Mouse (Mus musculus) heart, adult 11 months (tissue): ENCODE results near the gene Unc13c.

Source experiments
- DNase-seq: peaks from one replicate; pipeline ENCODE4 v3.0.0; 2022

Gene Unc13c

DNA sequence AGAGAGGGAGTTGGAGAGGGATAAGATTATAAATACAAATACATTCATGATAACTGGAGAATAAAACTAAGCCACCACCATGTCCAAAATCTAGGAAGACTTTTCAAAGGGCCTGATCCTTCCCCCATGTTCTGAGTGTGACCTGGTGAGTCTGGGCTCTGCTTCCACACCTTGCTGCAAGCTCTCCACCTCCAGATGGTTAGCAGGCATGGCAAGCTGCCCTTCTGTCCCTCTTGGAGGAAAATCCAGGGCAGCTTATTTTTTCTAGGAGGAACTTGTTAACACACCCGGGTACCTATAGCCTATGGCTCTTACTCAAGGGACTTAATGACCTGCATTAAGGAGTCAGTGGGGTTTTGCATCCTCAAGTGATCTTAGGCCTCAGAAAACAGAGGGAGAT, 364.8 kb downstream of the Unc13c start:
- peak; percentile 33 for DNase-seq

DNA sequence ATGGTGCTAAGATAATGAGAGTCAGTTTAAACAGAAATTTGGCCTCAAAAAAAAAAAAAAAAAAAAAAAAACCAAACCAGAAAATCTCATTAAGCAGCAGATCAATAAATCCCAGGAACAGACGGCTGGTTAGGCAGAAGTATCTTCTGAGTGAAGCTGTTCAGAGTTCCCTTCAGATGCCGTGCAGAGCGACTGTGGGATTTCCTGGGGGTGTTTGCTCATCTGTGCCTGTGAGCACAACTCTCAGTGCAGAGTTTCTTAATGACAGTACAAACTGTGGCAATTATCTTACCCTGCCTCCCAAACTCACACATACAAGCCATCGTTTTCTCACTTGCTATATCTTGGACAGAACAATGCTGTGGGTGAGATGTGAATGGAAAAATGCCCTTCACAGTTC, 403.2 kb downstream of the Unc13c start:
- no peak for DNase-seq

DNA sequence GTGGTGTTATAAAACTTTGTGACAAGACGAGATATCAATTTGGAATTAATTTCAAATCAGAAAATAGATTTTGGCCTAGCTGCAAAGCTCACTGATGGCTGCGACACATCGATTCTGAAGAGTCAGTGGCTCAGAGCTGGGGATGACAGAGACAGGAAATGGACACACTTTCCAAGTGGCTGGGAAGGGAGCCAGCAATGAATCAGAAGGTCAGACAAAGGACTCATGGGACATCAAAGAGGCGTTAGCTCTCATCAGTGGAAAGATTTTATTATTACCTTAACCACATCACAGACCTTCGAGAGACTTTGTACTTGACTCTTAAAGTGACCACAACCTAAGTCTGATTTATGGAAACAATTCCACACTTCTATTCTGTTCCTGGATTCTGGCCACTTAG, 408.7 kb downstream of the Unc13c start:
- peak; percentile 91 for DNase-seq

DNA sequence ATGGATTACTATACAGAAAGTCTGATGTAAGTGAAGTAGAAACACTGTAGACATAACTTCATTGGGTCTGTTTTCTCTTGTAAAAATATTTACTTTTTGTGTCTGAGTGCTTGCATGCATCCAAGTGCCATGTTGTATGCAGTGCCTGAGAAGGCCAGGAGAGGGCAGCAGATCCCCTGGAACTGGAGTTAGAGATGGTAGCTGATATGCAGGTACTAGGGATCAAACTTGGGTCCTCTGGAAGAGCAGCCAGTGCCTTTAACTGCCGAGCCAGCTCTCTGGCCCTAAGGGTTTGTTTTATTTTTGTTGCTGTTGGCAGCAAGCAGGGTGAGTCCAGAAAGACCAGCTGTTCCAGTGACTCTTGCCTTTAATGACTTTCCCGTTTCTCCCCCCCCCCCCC, 411.0 kb downstream of the Unc13c start:
- peak; percentile 86 for DNase-seq

DNA sequence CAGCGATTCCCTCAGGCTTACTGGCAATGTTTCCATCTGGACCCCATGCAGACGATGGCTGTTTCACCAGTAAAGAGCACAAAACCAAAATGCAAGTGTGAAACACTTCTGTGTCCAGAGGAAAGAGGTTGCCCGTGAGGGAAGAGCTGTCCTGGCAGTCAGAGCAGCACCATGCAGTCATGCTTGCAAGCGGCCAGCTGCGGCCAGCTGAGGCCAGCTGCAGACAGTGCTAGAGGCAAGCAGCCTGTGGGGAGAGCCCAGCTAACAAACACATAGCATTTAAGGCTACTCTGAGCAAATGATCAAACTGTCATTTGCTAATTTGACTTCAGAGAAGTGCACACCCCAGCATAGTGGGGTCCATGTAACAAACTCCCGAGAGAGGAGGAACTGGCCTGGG, 413.4 kb downstream of the Unc13c start:
- DNase-seq: peak; percentile 91

DNA sequence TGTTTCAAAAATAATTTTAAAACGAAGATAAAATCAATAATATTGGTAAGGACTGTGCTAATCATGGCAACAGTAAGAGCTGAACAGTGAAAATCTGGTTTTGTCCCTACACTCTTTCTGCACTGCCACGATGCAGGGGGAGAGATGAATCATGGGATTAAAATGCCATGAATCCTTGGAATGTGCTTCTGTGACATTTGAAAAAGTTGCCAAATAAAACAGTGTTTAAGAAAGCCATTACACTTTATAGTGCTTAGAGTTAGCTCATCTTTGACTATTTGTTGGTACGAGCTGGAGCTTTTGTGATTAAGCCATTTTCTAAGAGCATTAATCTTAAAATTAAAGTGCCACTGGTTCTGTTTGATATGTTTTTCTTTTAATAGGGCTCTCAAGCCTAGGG, 496.2 kb downstream of the Unc13c start:
- DNase-seq: no peak

DNA sequence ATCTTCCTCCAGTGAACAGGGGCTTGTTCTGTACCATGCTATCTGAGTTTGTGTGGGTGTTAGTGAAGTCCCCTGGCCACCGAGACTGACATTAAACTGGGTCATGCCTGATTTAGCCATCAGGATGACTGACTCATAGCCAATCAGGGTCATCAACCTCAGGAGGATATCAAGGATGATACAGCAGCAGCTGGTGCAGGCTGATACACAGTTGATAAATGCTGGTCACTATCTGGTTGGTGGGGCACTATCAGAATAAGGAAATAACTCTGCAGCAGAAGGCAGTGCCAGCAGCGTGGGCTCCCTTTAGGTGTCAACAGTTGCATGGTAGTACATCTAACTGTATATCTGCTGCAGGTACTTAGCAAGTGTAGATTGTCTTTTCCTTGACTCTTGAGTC, 506.7 kb downstream of the Unc13c start:
- DNase-seq: no peak

DNA sequence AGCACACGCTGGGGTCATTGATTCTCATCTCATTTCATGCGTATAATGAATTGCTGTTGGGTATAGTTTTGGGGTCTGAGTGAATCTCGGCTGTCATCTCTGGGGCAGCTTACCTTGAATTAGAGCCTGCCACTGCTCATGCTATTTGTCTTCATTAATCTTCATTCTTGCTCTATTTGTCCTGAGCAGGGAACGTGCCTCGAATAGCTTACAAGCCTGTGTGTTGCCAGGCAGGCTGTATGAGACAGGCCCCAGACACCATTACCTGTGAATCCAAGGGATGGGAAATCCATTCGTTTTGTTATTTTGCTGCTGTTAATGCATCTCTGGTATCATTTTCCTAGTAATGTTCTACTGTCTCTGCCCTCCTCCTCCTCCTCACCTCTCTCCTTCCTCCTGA, 518.8 kb downstream of the Unc13c start:
- no peak for DNase-seq

DNA sequence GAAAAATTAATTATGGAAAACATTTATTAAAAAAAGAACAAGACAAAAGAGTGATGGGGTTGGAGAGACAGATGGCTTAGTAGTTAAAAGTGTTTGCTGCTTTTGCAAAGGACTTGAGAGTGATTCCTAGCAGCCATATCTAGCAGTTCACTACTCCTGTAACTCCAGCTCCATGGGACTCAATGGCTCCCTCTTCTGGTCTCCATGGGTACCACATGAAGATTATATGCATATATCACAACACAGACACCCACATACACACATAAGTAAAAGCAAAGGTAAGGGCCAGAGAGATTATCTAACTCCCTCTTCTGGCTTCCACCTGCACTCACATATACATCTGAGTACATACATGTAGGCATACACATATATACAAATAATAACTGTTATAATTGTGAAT, 519.5 kb downstream of the Unc13c start:
- DNase-seq: no peak

DNA sequence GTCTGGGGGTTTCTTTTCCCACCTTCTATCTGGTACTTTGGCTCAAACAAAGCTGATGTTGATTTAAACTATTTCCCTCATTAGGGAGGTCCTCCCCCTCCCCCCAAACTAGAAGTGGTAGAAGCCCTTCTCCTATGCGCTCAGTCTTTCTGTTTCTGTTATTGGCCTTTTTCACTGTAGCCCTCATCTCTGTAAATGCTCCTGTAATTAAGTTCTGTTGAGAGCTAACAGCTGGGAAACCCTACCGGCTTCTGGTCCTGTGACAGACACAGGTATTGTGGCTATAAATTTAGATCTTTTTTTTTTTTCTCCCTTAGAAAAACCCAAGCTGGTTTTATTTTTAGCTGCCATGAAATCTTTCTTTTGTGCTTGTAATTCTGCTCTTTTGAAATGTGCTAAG, 536.8 kb downstream of the Unc13c start:
- DNase-seq: no peak
